Mouse (Mus musculus) forebrain, postnatal 0 days (tissue): ENCODE measurements around the gene Top1. TPM values are rescaled to one million over a fixed set of nuclear protein-coding genes. Genes with fewer than 3 reads are reported as not detected.

Source experiments
- ATAC-seq: fragments of 200-750 bp; cut with Nextera tagmentation; 2 replicates; pipeline ENCODE4 v1.8.0; 2017; ENCODE audit warnings: mild to moderate bottlenecking, moderate library complexity
- DNase-seq: peaks from one replicate; pipeline ENCODE4 v3.0.0-alpha.2; 2015
- H3K27ac ChIP-seq: fragments of 300-500 bp; sonication (generic); 2 replicates; pipeline ENCODE4 v1.5.1; 2014; ENCODE audit warnings: low read depth, mild to moderate bottlenecking, antibody characterized with exemption, low read length, moderate library complexity, mixed read lengths
- H3K27me3 ChIP-seq: fragments of 300-500 bp; sonication (generic); 2 replicates; pipeline ENCODE4 v1.6.1; 2014; ENCODE audit warnings: mild to moderate bottlenecking, low read length, mixed read lengths; ENCODE audit not compliant: insufficient read depth
- H3K36me3 ChIP-seq: fragments of 300-500 bp; sonication (generic); 2 replicates; pipeline ENCODE4 v1.6.1; 2014; ENCODE audit warnings: mild to moderate bottlenecking, moderate library complexity; ENCODE audit not compliant: insufficient read depth
- H3K4me1 ChIP-seq: fragments of 300-500 bp; sonication (generic); 2 replicates; pipeline ENCODE4 v1.6.1; 2014; ENCODE audit warnings: antibody characterized with exemption; ENCODE audit not compliant: insufficient read depth
- H3K4me2 ChIP-seq: fragments of 300-500 bp; sonication (generic); 2 replicates; pipeline ENCODE4 v1.6.1; 2014; ENCODE audit warnings: low read depth, mild to moderate bottlenecking, moderate library complexity
- H3K4me3 ChIP-seq: fragments of 300-500 bp; sonication (generic); 2 replicates; pipeline ENCODE4 v1.5.1; 2014; ENCODE audit warnings: low read depth, low read length, mixed read lengths
- H3K9ac ChIP-seq: fragments of 300-500 bp; sonication (generic); 2 replicates; pipeline ENCODE4 v1.6.1; 2014; ENCODE audit warnings: mild to moderate bottlenecking
- H3K9me3 ChIP-seq: fragments of 300-500 bp; sonication (generic); 2 replicates; pipeline ENCODE4 v1.6.1; 2016; ENCODE audit warnings: low read length
- CTCF ChIP-seq: sonication (generic); IDR thresholded peaks from 2 replicates; pipeline ENCODE4 v1.5.1; 2016; ENCODE audit warnings: antibody characterized with exemption, control low read depth, low read depth
- WGBS: fragments of 180-500 bp; shearing (Covaris S2); extraction: QIAGEN DNeasy Blood & Tissue Kit; methylation state at CpG from one replicate; pipeline ENCODE4 v1.1.7; 2014; 5-methylcytosine and 5-hydroxymethylcytosine counted together
- microRNA-seq, 2 experiments: library from miRNA; unstranded; fragments of <30 nt; microRNA quantifications; one replicate each; pipeline ENCODE4; 2016
- polyA plus RNA-seq: library from polyadenylated mRNA; unstranded; fragments of >200 nt; fragmentation: Nextera tagmentation; extraction: Ambion mirVana; gene quantifications from 2 replicates; pipeline ENCODE4 v1.2.1, GENCODE M21; 2015
- total RNA-seq: library from RNA; depleted of rRNA; stranded (reverse); fragments of >200 nt; gene quantifications from 2 replicates; pipeline ENCODE4 v1.2.3, GENCODE M21; 2014; rRNA removed

The Top1 gene
- total and polyA plus RNA-seq, 2 experiments from 2014 or later: 46.1 to 56.7 TPM

DNA sequence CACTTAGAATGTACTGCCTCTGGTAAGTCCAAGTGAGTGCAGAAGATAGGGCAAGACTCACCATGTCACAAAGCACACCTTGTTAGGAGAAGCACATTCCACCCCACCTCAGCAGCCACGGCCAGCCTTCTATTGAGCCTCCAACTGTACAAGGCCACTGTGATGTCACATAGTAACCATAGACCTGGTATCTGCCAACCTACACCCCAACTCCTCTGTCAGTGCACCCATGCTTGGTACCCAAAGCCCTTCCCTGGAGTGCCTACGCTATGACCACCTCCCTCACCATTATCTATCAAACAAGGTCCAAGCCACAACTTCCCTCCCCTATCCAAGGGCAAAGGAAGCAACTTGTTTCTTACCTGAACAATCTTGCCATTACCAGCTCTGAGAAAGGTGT is 123.3 kb downstream of the Top1 start:
- no peak for DNase-seq
- WGBS: 93% methylated on average over 2 of the region's 2 CpGs
- no peaks in the 10 kb centered on the region for H3K9me3 ChIP-seq

GRCm38 (mm10) chr2:160770409-160770808 is 124.7 kb downstream of the Top1 start:
- Histone ChIP-seq H3K4me1 (no peaks in the 10 kb centered on the region), H3K4me3 (no peak overlapping the region), H3K9me3 (no peaks in the 10 kb centered on the region), H3K4me2 (no peak overlapping the region), H3K27me3 (no peaks in the 10 kb centered on the region), H3K27ac (no peak overlapping the region), H3K36me3 (peaks cover 10% of the 10 kb centered on the region), H3K9ac (no peak overlapping the region)
- TF ChIP-seq CTCF: no peak
- ATAC-seq (no peak), DNase-seq (no peak)

More for the DNA sequence above, 123.3 kb downstream of the Top1 start:
- no peaks in the 10 kb centered on the region for H3K27me3 ChIP-seq
- H3K4me3 ChIP-seq: no peak overlapping the region
- H3K36me3 ChIP-seq: peaks cover 14% of the 10 kb centered on the region
- H3K4me1 ChIP-seq: no peaks in the 10 kb centered on the region
- no peak for ATAC-seq
- H3K9ac ChIP-seq: no peak overlapping the region
- H3K27ac ChIP-seq: no peak overlapping the region
- TF ChIP-seq CTCF: no peak
- no peak overlapping the region for H3K4me2 ChIP-seq

DNA sequence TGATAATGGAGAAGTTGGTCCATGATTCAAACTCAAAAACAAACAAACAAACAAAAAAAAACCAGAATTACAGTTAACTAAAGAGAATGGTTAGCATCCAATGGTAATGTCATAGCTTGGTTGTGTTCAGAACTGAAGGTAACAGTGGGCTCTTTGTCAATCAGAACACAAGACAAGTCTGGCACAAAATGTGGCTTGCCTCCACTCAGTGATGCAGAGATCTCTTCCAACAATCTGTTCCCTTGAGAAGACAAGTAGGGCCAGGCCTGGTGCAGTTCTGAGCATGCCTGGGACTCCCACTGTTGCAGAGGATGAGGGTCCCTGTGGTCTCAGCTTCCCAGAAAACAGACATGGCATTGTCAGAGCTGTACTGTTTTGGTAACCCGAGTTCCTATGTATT is 125.2 kb downstream of the Top1 start:
- Histone ChIP-seq H3K4me3 (no peak overlapping the region), H3K27ac (no peak overlapping the region), H3K9me3 (no peaks in the 10 kb centered on the region), H3K27me3 (no peaks in the 10 kb centered on the region), H3K36me3 (peaks cover 9% of the 10 kb centered on the region), H3K4me1 (no peaks in the 10 kb centered on the region), H3K4me2 (no peak overlapping the region), H3K9ac (no peak overlapping the region)
- peak; percentile 19; the same call in 1 of the 2 replicates for ATAC-seq
- DNase-seq: peak; percentile 39
- 91% methylated on average over 1 of the region's 1 CpGs for WGBS
- no peak for TF ChIP-seq CTCF

DNA sequence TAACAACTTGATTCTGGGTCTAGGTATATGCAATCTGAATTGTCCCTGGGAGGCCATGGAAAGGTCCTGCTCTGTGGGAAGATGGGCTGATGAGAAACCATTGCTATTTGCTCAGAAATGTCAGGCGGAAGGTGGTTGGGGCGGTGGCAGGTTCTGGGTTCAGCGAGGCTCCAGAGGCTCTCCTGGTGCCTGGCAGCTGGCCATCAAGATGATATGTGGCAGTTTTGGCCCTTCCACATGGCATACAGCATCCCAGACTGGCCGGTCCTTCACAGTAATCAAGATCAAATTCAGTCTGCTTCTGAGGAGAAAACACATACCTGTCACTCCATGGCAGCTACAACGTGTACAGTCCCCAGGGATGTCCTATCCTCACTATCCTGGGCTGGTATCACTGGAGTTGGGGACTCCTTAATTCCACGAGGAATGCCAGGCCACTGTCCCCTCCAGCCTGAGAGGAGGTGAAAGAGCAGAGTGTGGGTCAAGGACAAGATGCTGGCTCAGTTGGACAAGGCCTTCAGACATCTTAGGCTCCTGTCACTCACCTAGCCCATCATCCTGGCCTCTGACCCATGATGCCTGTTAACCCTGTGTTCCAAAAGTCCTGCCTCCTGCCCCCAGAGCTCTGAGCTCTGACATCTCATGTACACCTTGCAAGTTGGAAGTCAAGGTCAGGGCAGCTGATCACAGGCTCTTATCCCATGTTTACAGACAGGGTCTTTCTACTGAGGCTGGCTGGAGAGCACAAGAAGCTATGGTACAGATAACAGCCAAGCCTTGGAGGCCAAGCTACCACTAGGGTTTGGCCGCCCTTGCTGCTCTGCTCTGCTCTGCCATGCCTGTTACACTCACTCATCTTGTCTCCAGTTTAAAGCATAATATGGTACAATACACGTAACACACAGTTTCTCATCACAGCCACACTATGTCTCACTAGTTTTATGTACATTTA is 125.9 kb downstream of the Top1 start:
- no peaks in the 10 kb centered on the region for H3K4me1 ChIP-seq
- WGBS: 84% methylated on average over 8 of the region's 8 CpGs
- no peak for DNase-seq
- no peaks in the 10 kb centered on the region for H3K9me3 ChIP-seq
- H3K27me3 ChIP-seq: no peaks in the 10 kb centered on the region
- no peak overlapping the region for H3K4me2 ChIP-seq
- ATAC-seq: no peak
- no peak overlapping the region for H3K27ac ChIP-seq
- no peak for TF ChIP-seq CTCF
- no peak overlapping the region for H3K9ac ChIP-seq
- H3K4me3 ChIP-seq: no peak overlapping the region
- peaks cover 5% of the 10 kb centered on the region for H3K36me3 ChIP-seq

Small RNA genes within 50 kb of the gene (microRNA-seq; reads per million reads assigned to microRNA genes)
- gene Gm23968: 0 reads per million in 2 experiments

Other genes with a start within 250 kb of the Top1 start
- 119 and 139 TPM in 2 replicates for gene Plcg1, start 85.4 kb downstream of the Top1 start, total RNA-seq
- gene Plcg1, start 85.4 kb downstream of the Top1 start, polyA plus RNA-seq: 36.9 and 48.2 TPM in 2 replicates
- 31.8 and 44.9 TPM in 2 replicates for gene Zhx3, start 227.1 kb downstream of the Top1 start, total RNA-seq
- 12.9 and 18.5 TPM in 2 replicates for gene Zhx3, start 227.1 kb downstream of the Top1 start, polyA plus RNA-seq
- 0.10 and 0.31 TPM in 2 replicates for gene Lpin3, start 234.8 kb downstream of the Top1 start, total RNA-seq
- 0.27 and 0.30 TPM in 2 replicates for gene Lpin3, start 234.8 kb downstream of the Top1 start, polyA plus RNA-seq